Mouse (Mus musculus) lung, embryonic 15.5 days (tissue): ENCODE results near the gene Cenpp. TPM values are rescaled to one million over a fixed set of nuclear protein-coding genes. Genes with fewer than 3 reads are reported as not detected.

Experiments
- ATAC-seq: fragments of 200-750 bp; cut with Nextera tagmentation; 2 replicates; pipeline ENCODE4 v1.8.0; 2017; ENCODE audit warnings: moderate number of reproducible peaks, borderline replicate concordance; ENCODE audit not compliant: low FRiP score, low TSS enrichment; ENCODE audit errors: extremely low read depth
- H3K27ac ChIP-seq: fragments of 300-500 bp; sonication (generic); 2 replicates; pipeline ENCODE4 v1.5.1; 2015; ENCODE audit warnings: moderate library complexity, mild to moderate bottlenecking, inconsistent platforms
- H3K27me3 ChIP-seq: fragments of 300-500 bp; sonication (generic); 2 replicates; pipeline ENCODE4 v1.6.1; 2015; ENCODE audit warnings: inconsistent platforms
- H3K36me3 ChIP-seq: fragments of 300-500 bp; sonication (generic); 2 replicates; pipeline ENCODE4 v1.6.1; 2015; ENCODE audit warnings: inconsistent platforms
- H3K4me1 ChIP-seq: fragments of 300-500 bp; sonication (generic); 2 replicates; pipeline ENCODE4 v1.6.1; 2015; ENCODE audit warnings: inconsistent platforms
- H3K4me2 ChIP-seq: fragments of 300-500 bp; sonication (generic); 2 replicates; pipeline ENCODE4 v1.6.1; 2015; ENCODE audit warnings: inconsistent platforms, mild to moderate bottlenecking, moderate library complexity
- H3K4me3 ChIP-seq: fragments of 300-500 bp; sonication (generic); 2 replicates; pipeline ENCODE4 v1.5.1; 2015; ENCODE audit warnings: mild to moderate bottlenecking, inconsistent platforms
- H3K9ac ChIP-seq: fragments of 300-500 bp; sonication (generic); 2 replicates; pipeline ENCODE4 v1.6.1; 2015; ENCODE audit warnings: inconsistent platforms
- H3K9me3 ChIP-seq: fragments of 300-500 bp; sonication (generic); 2 replicates; pipeline ENCODE4 v1.6.1; 2016; ENCODE audit warnings: inconsistent platforms
- WGBS: fragments of 180-500 bp; shearing (Covaris S2); methylation state at CpG from one replicate; pipeline ENCODE4 v1.1.7; 2015; 5-methylcytosine and 5-hydroxymethylcytosine counted together
- polyA plus RNA-seq: library from polyadenylated mRNA; unstranded; fragments of >200 nt; fragmentation: Nextera tagmentation; extraction: Ambion mirVana; gene quantifications from 2 replicates; pipeline ENCODE4 v1.2.1, GENCODE M21; 2015

Gene Cenpp
- polyA plus RNA-seq, 1 experiment from 2014 or later = 36.2 TPM

GRCm38 (mm10) chr13:49504510-49504909 is 148.1 kb downstream of the Cenpp start, which contains the start of gene Ecm2:
Gene Ecm2, plus strand, starts transcription at chr13:49504810.
- 46% methylated on average over 4 of the region's 4 CpGs for WGBS
- no peak within 1 kb of the TSS for H3K9ac ChIP-seq

GRCm38 (mm10) chr13:49492376-49493368 is 159.9 kb downstream of the Cenpp start, which contains the start of gene Tes3-ps:
Gene Tes3-ps, plus strand, starts transcription at chr13:49493318.
- Histone ChIP-seq H3K9me3 (no peaks in the 10 kb centered on the region), H3K4me2 (no peak within 1 kb of the TSS), H3K4me3 (no peak within 1 kb of the TSS), H3K27ac (no peak within 1 kb of the TSS; the same call in 1 of the 2 replicates), H3K36me3 (no peaks in the 10 kb centered on the region), H3K4me1 (no peaks in the 10 kb centered on the region), H3K27me3 (no peaks in the 10 kb centered on the region), H3K9ac (no peak within 1 kb of the TSS)
- 51% methylated on average over 6 of the region's 6 CpGs for WGBS
- no peak for ATAC-seq

More at GRCm38 (mm10) chr13:49504510-49504909, 148.1 kb downstream of the Cenpp start, which contains the start of gene Ecm2:
- ATAC-seq = no peak
- H3K27me3 ChIP-seq = no peaks in the 10 kb centered on the region
- H3K9me3 ChIP-seq = no peaks in the 10 kb centered on the region
- 0 out of 2 replicates have a peak within 1 kb of the TSS, but pooled peaks have one; percentile 2 for H3K4me2 ChIP-seq
- peaks cover 4% of the 10 kb centered on the region; the same call in 1 of the 2 replicates for H3K4me1 ChIP-seq
- no peaks in the 10 kb centered on the region for H3K36me3 ChIP-seq
- no peak within 1 kb of the TSS for H3K4me3 ChIP-seq
- H3K27ac ChIP-seq = no peak within 1 kb of the TSS

DNA sequence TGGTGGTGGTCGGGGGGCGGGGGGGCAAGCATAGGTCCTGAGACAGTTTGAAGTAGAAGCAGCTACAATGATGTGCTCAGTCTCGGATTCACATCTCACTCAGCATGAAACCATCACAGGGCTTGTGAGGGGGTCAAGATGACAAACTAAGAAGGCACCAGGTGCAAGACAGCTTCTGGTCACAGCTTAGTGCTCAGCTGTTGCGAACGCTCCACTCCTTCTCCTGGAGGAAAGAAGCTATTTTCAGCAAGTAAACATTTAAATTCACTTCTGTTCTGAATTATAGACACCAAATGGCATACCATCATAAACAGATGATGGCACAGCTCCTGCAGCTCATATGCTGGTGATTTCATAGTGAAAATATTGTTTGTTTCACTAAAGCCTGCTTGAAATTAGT is 167.2 kb downstream of the Cenpp start:
- Histone ChIP-seq H3K27ac (peak overlapping the region; percentile 60), H3K9me3 (no peaks in the 10 kb centered on the region), H3K4me1 (peaks cover 19% of the 10 kb centered on the region), H3K4me3 (no peak overlapping the region), H3K9ac (no peak overlapping the region), H3K36me3 (no peaks in the 10 kb centered on the region), H3K27me3 (no peaks in the 10 kb centered on the region), H3K4me2 (no peak overlapping the region)
- WGBS = 56% methylated on average over 5 of the region's 5 CpGs
- ATAC-seq = 0 out of 2 replicates have a peak, but pooled peaks have one; percentile 27

DNA sequence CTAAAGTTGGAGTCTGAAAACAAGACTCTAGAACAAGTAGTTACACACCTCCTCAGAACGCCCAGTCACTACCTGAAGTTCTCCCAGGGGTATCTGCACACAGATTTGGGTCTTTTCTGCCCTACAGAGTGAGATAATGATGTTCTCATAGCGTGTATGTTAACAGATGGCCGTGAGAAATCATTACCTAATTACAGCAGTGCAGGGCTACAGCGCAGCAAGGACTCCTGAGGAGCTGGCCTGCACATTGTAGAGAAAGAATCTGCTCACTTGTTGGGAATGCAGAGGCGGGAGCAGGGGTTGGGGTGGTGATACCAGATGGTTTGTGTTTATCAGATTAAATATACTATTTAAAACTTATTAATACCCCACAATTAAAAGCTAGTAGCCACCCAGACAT is 172.0 kb downstream of the Cenpp start:
- Histone ChIP-seq H3K9me3 (no peaks in the 10 kb centered on the region), H3K4me1 (peaks cover 27% of the 10 kb centered on the region), H3K4me2 (no peak overlapping the region), H3K36me3 (no peaks in the 10 kb centered on the region), H3K27ac (peak overlapping the region; percentile 95), H3K4me3 (no peak overlapping the region), H3K9ac (no peak overlapping the region), H3K27me3 (no peaks in the 10 kb centered on the region)
- 43% methylated on average over 5 of the region's 5 CpGs for WGBS
- ATAC-seq = peak; percentile 40; the same call in 1 of the 2 replicates

DNA sequence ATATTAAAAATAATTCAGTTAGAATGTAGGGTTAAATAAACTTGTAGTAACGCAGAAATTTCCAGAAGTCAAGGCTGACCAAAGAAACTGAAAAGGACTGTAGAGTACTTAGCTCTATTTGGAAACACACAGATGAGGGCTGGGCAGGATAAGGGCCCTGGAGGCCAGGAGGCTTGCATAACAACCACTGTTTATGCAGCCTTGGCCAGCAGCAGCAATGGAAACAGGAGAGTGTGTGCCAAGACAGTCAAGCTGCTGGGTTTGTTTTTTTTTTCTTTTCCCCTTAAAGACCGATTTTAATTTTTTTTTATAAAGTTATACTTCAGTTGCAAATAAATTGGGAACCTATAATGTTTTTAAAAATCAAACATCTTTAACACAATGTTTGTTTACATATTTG is 172.5 kb downstream of the Cenpp start:
- Histone ChIP-seq H3K4me3 (no peak overlapping the region), H3K36me3 (no peaks in the 10 kb centered on the region), H3K9ac (no peak overlapping the region), H3K9me3 (no peaks in the 10 kb centered on the region), H3K4me1 (peaks cover 22% of the 10 kb centered on the region), H3K4me2 (no peak overlapping the region), H3K27ac (no peak overlapping the region), H3K27me3 (no peaks in the 10 kb centered on the region)
- peak; percentile 97 for ATAC-seq
- 28% methylated on average over 2 of the region's 2 CpGs for WGBS

- H3K4me1 ChIP-seq = peaks cover 20% of the 10 kb centered on the region
- no peak overlapping the region for H3K9ac ChIP-seq
- no peaks in the 10 kb centered on the region for H3K36me3 ChIP-seq
- 58% methylated on average over 4 of the region's 4 CpGs for WGBS
- H3K4me3 ChIP-seq = no peak overlapping the region
- H3K27me3 ChIP-seq = no peaks in the 10 kb centered on the region
- ATAC-seq = no peak
- no peak overlapping the region for H3K4me2 ChIP-seq
- H3K9me3 ChIP-seq = no peaks in the 10 kb centered on the region
- peak overlapping the region; percentile 88 for H3K27ac ChIP-seq
Observed at GRCm38 (mm10) chr13:49479399-49479798, 173.2 kb downstream of the Cenpp start.

- Histone ChIP-seq H3K36me3 (no peaks in the 10 kb centered on the region), H3K4me3 (no peak overlapping the region), H3K4me1 (peaks cover 20% of the 10 kb centered on the region), H3K9me3 (no peaks in the 10 kb centered on the region), H3K9ac (no peak overlapping the region), H3K27me3 (no peaks in the 10 kb centered on the region), H3K4me2 (no peak overlapping the region), H3K27ac (peak overlapping the region; percentile 88)
- WGBS = 78% methylated on average over 6 of the region's 6 CpGs
- peak; percentile 29; the same call in 1 of the 2 replicates for ATAC-seq
Observed at GRCm38 (mm10) chr13:49478851-49479374, 173.7 kb downstream of the Cenpp start.

- no peak overlapping the region for H3K4me2 ChIP-seq
- 57% methylated on average over 3 of the region's 3 CpGs for WGBS
- no peaks in the 10 kb centered on the region for H3K36me3 ChIP-seq
- H3K27me3 ChIP-seq = no peaks in the 10 kb centered on the region
- H3K4me3 ChIP-seq = no peak overlapping the region
- H3K9ac ChIP-seq = no peak overlapping the region
- H3K27ac ChIP-seq = peak overlapping the region; percentile 46
- peaks cover 20% of the 10 kb centered on the region for H3K4me1 ChIP-seq
- no peak for ATAC-seq
- no peaks in the 10 kb centered on the region for H3K9me3 ChIP-seq
Observed at GRCm38 (mm10) chr13:49477887-49478286, 174.7 kb downstream of the Cenpp start.

DNA sequence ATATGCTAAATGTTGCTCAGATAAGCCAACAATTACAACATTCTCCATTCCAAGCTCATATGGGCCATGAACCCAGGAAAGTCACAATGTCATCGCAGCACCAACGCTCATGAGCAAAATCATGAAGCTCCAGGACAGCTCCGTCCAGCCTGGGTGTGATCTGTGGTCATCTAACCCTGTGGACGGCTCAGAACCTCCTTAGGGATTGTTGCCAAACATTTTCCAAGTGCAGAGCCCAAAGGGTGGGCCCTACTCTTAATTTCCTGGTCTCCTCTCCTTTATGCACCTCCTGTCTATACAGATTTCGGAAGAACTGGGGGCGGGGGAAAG is 179.9 kb downstream of the Cenpp start:
- H3K4me3 ChIP-seq = no peak overlapping the region
- ATAC-seq = no peak
- H3K9me3 ChIP-seq = no peaks in the 10 kb centered on the region
- H3K27ac ChIP-seq = peak overlapping the region; percentile 86
- H3K27me3 ChIP-seq = no peaks in the 10 kb centered on the region
- H3K9ac ChIP-seq = no peak overlapping the region
- peaks cover 12% of the 10 kb centered on the region; the same call in 1 of the 2 replicates for H3K4me1 ChIP-seq
- H3K4me2 ChIP-seq = no peak overlapping the region
- 60% methylated on average over 6 of the region's 6 CpGs for WGBS
- no peaks in the 10 kb centered on the region for H3K36me3 ChIP-seq

DNA sequence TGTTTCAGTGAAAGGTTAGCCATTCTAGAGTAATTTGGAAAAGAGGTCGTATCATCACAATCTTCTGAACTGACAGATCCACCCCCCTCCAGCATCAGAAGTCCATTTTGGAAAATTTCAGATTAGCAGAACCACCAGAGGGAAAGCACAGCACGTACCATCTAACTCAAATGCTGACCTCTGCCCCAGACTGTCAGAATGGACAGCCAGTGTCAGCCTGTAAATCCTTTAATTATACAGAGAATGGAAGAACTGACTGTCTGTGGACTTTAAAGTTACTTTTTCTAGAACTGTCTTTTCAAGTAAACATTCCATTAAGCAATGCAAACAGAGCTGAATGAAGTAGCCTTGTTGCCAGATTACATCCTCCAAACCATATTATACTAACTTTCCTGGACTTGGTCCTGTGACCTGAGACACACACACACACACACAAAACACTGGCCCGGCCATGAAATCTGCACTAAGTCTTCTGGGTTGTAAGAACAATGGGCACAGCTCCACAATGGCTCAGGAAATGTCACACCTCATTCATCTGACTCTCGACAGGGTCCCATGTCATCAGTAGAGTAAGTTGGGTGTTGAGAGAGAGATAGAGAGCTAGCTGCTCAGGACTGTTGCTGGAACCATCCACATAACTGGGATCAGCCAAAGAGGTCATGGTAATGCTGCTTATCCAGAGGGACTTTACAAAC is 180.5 kb downstream of the Cenpp start:
- Histone ChIP-seq H3K9me3 (no peaks in the 10 kb centered on the region), H3K4me3 (no peak overlapping the region), H3K27ac (peak overlapping the region; percentile 86), H3K27me3 (no peaks in the 10 kb centered on the region), H3K36me3 (no peaks in the 10 kb centered on the region), H3K4me2 (no peak overlapping the region), H3K9ac (no peak overlapping the region), H3K4me1 (peaks cover 12% of the 10 kb centered on the region; the same call in 1 of the 2 replicates)
- ATAC-seq = peak; percentile 94
- WGBS = 29% methylated on average over 4 of the region's 4 CpGs

- Histone ChIP-seq H3K36me3 (no peaks in the 10 kb centered on the region), H3K27ac (peak overlapping the region; percentile 86), H3K4me2 (no peak overlapping the region), H3K4me3 (no peak overlapping the region), H3K4me1 (peaks cover 12% of the 10 kb centered on the region; the same call in 1 of the 2 replicates), H3K9ac (no peak overlapping the region), H3K27me3 (no peaks in the 10 kb centered on the region), H3K9me3 (no peaks in the 10 kb centered on the region)
- no peak for ATAC-seq
- 51% methylated on average over 4 of the region's 4 CpGs for WGBS
Observed at GRCm38 (mm10) chr13:49470806-49471205, 181.8 kb downstream of the Cenpp start.
